Mouse (Mus musculus): ENCODE results near the gene Prune2. TPM values are rescaled to one million over a fixed set of nuclear protein-coding genes. Genes with fewer than 3 reads are reported as not detected.

Prune2 gene
- polyA plus RNA-seq, 1 experiment from 2014 or later: 1.1 TPM

GRCm38 (mm10) chr19:17136677-17137460 is 181.0 kb downstream of the Prune2 start:
- Histone ChIP-seq H3K36me3 (ENCODE audit: control insufficient read depth, insufficient read depth, low read length) (no peaks in the 10 kb centered on the region), H3K4me3 (ENCODE audit: low read length) (peak overlapping the region; percentile 43), H3K9ac (ENCODE audit: low read length) (peak overlapping the region; percentile 52), H3K27me3 (ENCODE audit: control insufficient read depth, insufficient read depth, low read depth, low read length) (peaks cover 8% of the 10 kb centered on the region), H3K4me2 (ENCODE audit: low read depth, low read length) (peak overlapping the region; percentile 59), H3K9me3 (ENCODE audit: control insufficient read depth, low read length) (no peaks in the 10 kb centered on the region), H3K4me1 (replicated peaks; ENCODE audit: control insufficient read depth, insufficient read depth, low read length) (peaks cover 2% of the 10 kb centered on the region; the same call in 1 of the 2 replicates), H3K27ac (ENCODE audit: low read length) (no peak overlapping the region)
- no peak for ATAC-seq (ENCODE audit: low read depth)
- 9% methylated on average over 21 of the region's 21 CpGs for WGBS

- Histone ChIP-seq H3K4me3 (ENCODE audit: low read length) (no peak overlapping the region), H3K4me2 (ENCODE audit: low read depth, low read length) (no peak overlapping the region), H3K9me3 (ENCODE audit: control insufficient read depth, low read length) (no peaks in the 10 kb centered on the region), H3K4me1 (replicated peaks; ENCODE audit: control insufficient read depth, insufficient read depth, low read length) (peaks cover 2% of the 10 kb centered on the region; the same call in 1 of the 2 replicates), H3K27ac (ENCODE audit: low read length) (no peak overlapping the region), H3K36me3 (ENCODE audit: control insufficient read depth, insufficient read depth, low read length) (no peaks in the 10 kb centered on the region), H3K9ac (ENCODE audit: low read length) (no peak overlapping the region), H3K27me3 (ENCODE audit: control insufficient read depth, insufficient read depth, low read depth, low read length) (peaks cover 8% of the 10 kb centered on the region)
- no peak for ATAC-seq (ENCODE audit: low read depth)
- 43% methylated on average over 1 of the region's 2 CpGs for WGBS
Measured at GRCm38 (mm10) chr19:17137656-17138055, 181.7 kb downstream of the Prune2 start.

GRCm38 (mm10) chr19:17138144-17138915 is 182.4 kb downstream of the Prune2 start:
- no peak overlapping the region for H3K4me2 ChIP-seq (ENCODE audit: low read depth, low read length)
- no peaks in the 10 kb centered on the region for H3K36me3 ChIP-seq (ENCODE audit: control insufficient read depth, insufficient read depth, low read length)
- H3K9ac ChIP-seq (ENCODE audit: low read length): no peak overlapping the region
- H3K4me3 ChIP-seq (ENCODE audit: low read length): no peak overlapping the region
- no peak for ATAC-seq (ENCODE audit: low read depth)
- no peak overlapping the region for H3K27ac ChIP-seq (ENCODE audit: low read length)
- peaks cover 8% of the 10 kb centered on the region for H3K27me3 ChIP-seq (ENCODE audit: control insufficient read depth, insufficient read depth, low read depth, low read length)
- H3K4me1 ChIP-seq (replicated peaks; ENCODE audit: control insufficient read depth, insufficient read depth, low read length): peaks cover 2% of the 10 kb centered on the region; the same call in 1 of the 2 replicates
- 22% methylated on average over 10 of the region's 10 CpGs for WGBS
- no peaks in the 10 kb centered on the region for H3K9me3 ChIP-seq (ENCODE audit: control insufficient read depth, low read length)

GRCm38 (mm10) chr19:17140016-17140914 is 184.3 kb downstream of the Prune2 start:
- Histone ChIP-seq H3K4me1 (replicated peaks; ENCODE audit: control insufficient read depth, insufficient read depth, low read length) (peaks cover 2% of the 10 kb centered on the region; the same call in 1 of the 2 replicates), H3K9me3 (ENCODE audit: control insufficient read depth, low read length) (no peaks in the 10 kb centered on the region), H3K9ac (ENCODE audit: low read length) (no peak overlapping the region), H3K27ac (ENCODE audit: low read length) (no peak overlapping the region), H3K36me3 (ENCODE audit: control insufficient read depth, insufficient read depth, low read length) (no peaks in the 10 kb centered on the region), H3K4me2 (ENCODE audit: low read depth, low read length) (no peak overlapping the region), H3K27me3 (ENCODE audit: control insufficient read depth, insufficient read depth, low read depth, low read length) (peaks cover 8% of the 10 kb centered on the region), H3K4me3 (ENCODE audit: low read length) (no peak overlapping the region)
- 72% methylated on average over 12 of the region's 12 CpGs for WGBS
- ATAC-seq (ENCODE audit: low read depth): no peak

- ATAC-seq (ENCODE audit: low read depth): no peak
- H3K4me3 ChIP-seq (ENCODE audit: low read length): no peak overlapping the region
Measured at GRCm38 (mm10) chr19:17143245-17143644, 187.3 kb downstream of the Prune2 start.

GRCm38 (mm10) chr19:17144205-17144604 is 188.3 kb downstream of the Prune2 start:
- no peak overlapping the region for H3K9ac ChIP-seq (ENCODE audit: low read length)
- no peak overlapping the region for H3K4me2 ChIP-seq (ENCODE audit: low read depth, low read length)
- WGBS: 82% methylated on average over 6 of the region's 6 CpGs
- H3K27me3 ChIP-seq (ENCODE audit: control insufficient read depth, insufficient read depth, low read depth, low read length): no peaks in the 10 kb centered on the region; the same call in 1 of the 2 replicates
- no peaks in the 10 kb centered on the region for H3K4me1 ChIP-seq (replicated peaks; ENCODE audit: control insufficient read depth, insufficient read depth, low read length)
- no peak overlapping the region for H3K27ac ChIP-seq (ENCODE audit: low read length)
- no peaks in the 10 kb centered on the region for H3K9me3 ChIP-seq (ENCODE audit: control insufficient read depth, low read length)
- H3K36me3 ChIP-seq (ENCODE audit: control insufficient read depth, insufficient read depth, low read length): no peaks in the 10 kb centered on the region
- no peak overlapping the region for H3K4me3 ChIP-seq (ENCODE audit: low read length)
- ATAC-seq (ENCODE audit: low read depth): no peak

More at GRCm38 (mm10) chr19:17143245-17143644, 187.3 kb downstream of the Prune2 start:
- H3K36me3 ChIP-seq (ENCODE audit: control insufficient read depth, insufficient read depth, low read length): no peaks in the 10 kb centered on the region
- H3K27ac ChIP-seq (ENCODE audit: low read length): no peak overlapping the region
- no peak overlapping the region for H3K9ac ChIP-seq (ENCODE audit: low read length)
- no peaks in the 10 kb centered on the region for H3K9me3 ChIP-seq (ENCODE audit: control insufficient read depth, low read length)
- peaks cover 2% of the 10 kb centered on the region; the same call in 1 of the 2 replicates for H3K27me3 ChIP-seq (ENCODE audit: control insufficient read depth, insufficient read depth, low read depth, low read length)
- no peak overlapping the region for H3K4me2 ChIP-seq (ENCODE audit: low read depth, low read length)
- no peaks in the 10 kb centered on the region for H3K4me1 ChIP-seq (replicated peaks; ENCODE audit: control insufficient read depth, insufficient read depth, low read length)
- 97% methylated on average over 2 of the region's 2 CpGs for whole genome bisulfite sequencing

- Histone ChIP-seq H3K4me3 (ENCODE audit: low read length) (no peak overlapping the region), H3K36me3 (ENCODE audit: control insufficient read depth, insufficient read depth, low read length) (no peaks in the 10 kb centered on the region), H3K27me3 (ENCODE audit: control insufficient read depth, insufficient read depth, low read depth, low read length) (no peaks in the 10 kb centered on the region), H3K4me2 (ENCODE audit: low read depth, low read length) (no peak overlapping the region), H3K27ac (ENCODE audit: low read length) (no peak overlapping the region), H3K9me3 (ENCODE audit: control insufficient read depth, low read length) (no peaks in the 10 kb centered on the region), H3K9ac (ENCODE audit: low read length) (no peak overlapping the region), H3K4me1 (replicated peaks; ENCODE audit: control insufficient read depth, insufficient read depth, low read length) (no peaks in the 10 kb centered on the region)
- ATAC-seq (ENCODE audit: low read depth): no peak
- 70% methylated on average over 7 of the region's 7 CpGs for WGBS
Measured at GRCm38 (mm10) chr19:17150064-17150463, 194.1 kb downstream of the Prune2 start.

- no peak overlapping the region for H3K27ac ChIP-seq (ENCODE audit: low read length)
- no peaks in the 10 kb centered on the region for H3K9me3 ChIP-seq (ENCODE audit: control insufficient read depth, low read length)
- no peaks in the 10 kb centered on the region for H3K27me3 ChIP-seq (ENCODE audit: control insufficient read depth, insufficient read depth, low read depth, low read length)
- ATAC-seq (ENCODE audit: low read depth): no peak
- no peak overlapping the region for H3K4me2 ChIP-seq (ENCODE audit: low read depth, low read length)
- no peaks in the 10 kb centered on the region for H3K36me3 ChIP-seq (ENCODE audit: control insufficient read depth, insufficient read depth, low read length)
- 80% methylated on average over 6 of the region's 6 CpGs for WGBS
- no peaks in the 10 kb centered on the region for H3K4me1 ChIP-seq (replicated peaks; ENCODE audit: control insufficient read depth, insufficient read depth, low read length)
- no peak overlapping the region for H3K9ac ChIP-seq (ENCODE audit: low read length)
- H3K4me3 ChIP-seq (ENCODE audit: low read length): no peak overlapping the region
Measured at GRCm38 (mm10) chr19:17151781-17152180, 195.9 kb downstream of the Prune2 start.

Data from lung, embryonic 16.5 days (tissue).